Mouse (Mus musculus): ENCODE data around the gene Ccdc185. TPM values are rescaled to one million over a fixed set of nuclear protein-coding genes. Genes with fewer than 3 reads are reported as not detected.

Gene Ccdc185
- total RNA-seq, 4 experiments from 2014 or later: not detected

GRCm38 (mm10) chr1:182747081-182747480 lies 1.9 kb downstream of the Ccdc185 start:
- DNase-seq (ENCODE audit: low spot score in 2 of 2): no peak

- DNase-seq (ENCODE audit: low spot score in 2 of 2): no peak
Observed at GRCm38 (mm10) chr1:182735891-182736290, 13.1 kb downstream of the Ccdc185 start.

GRCm38 (mm10) chr1:182732695-182733094 lies 16.3 kb downstream of the Ccdc185 start:
- no peak for DNase-seq (ENCODE audit: low spot score in 2 of 2)

GRCm38 (mm10) chr1:182729002-182729401 lies 20.0 kb downstream of the Ccdc185 start:
- no peak for DNase-seq (ENCODE audit: low spot score in 2 of 2)

GRCm38 (mm10) chr1:182727541-182727940 lies 21.4 kb downstream of the Ccdc185 start:
- DNase-seq (ENCODE audit: low spot score in 2 of 2): no peak

- DNase-seq (ENCODE audit: low spot score in 2 of 2): no peak
Observed at GRCm38 (mm10) chr1:182714236-182714935, 34.6 kb downstream of the Ccdc185 start.

- DNase-seq (ENCODE audit: low spot score in 2 of 2): no peak
Observed at GRCm38 (mm10) chr1:182711360-182711933, 37.5 kb downstream of the Ccdc185 start.

GRCm38 (mm10) chr1:182707459-182707858 lies 41.5 kb downstream of the Ccdc185 start:
- no peak for DNase-seq (ENCODE audit: low spot score in 2 of 2)

- no peak for DNase-seq (ENCODE audit: low spot score in 2 of 2)
Observed at GRCm38 (mm10) chr1:182704882-182705281, 44.1 kb downstream of the Ccdc185 start.

GRCm38 (mm10) chr1:182699392-182700347 lies 49.3 kb downstream of the Ccdc185 start:
- DNase-seq (ENCODE audit: low spot score in 2 of 2): no peak

Other genes with a start within 250 kb of the Ccdc185 start
- gene Capn2, start 231.6 kb downstream of the Ccdc185 start, total RNA-seq (2022): 10 to 100 TPM; 46.6 to 49.7 (median 47.6) TPM
- not detected for gene Capn8, start 184.2 kb downstream of the Ccdc185 start, total RNA-seq (2022)
- under 1 TPM; 0.19 to 0.36 (median 0.19) TPM for gene Susd4, start 14.7 kb upstream of the Ccdc185 start, total RNA-seq (2022)
- 1 to 10 TPM in 1 of 4 experiments, under 1 TPM in 3; 0.51 to 1.2 (median 0.82) TPM for gene Tlr5, start 205.6 kb upstream of the Ccdc185 start, total RNA-seq (2022)